Mouse (Mus musculus): ENCODE measurements at regions not wholly inside any gene's neighbourhood (a gene's known extent, or its start where the extent isn't known, plus 50 kb on each side); places are given as distances from the start of the nearest gene placed in this dataset.
A peak's percentile ranks its signal among the peaks of the same experiment; 100 is the strongest.

- Histone ChIP-seq H3K4me2 (replicated peaks) (0 out of 2 replicates have a peak overlapping the region, but pooled peaks have one; percentile 4), H3K36me3 (no peaks in the 10 kb centered on the region), H3K4me3 (no peak overlapping the region), H3K9ac (no peak overlapping the region), H3K27me3 (peaks cover 2% of the 10 kb centered on the region; the same call in 1 of the 2 replicates), H3K4me1 (peaks cover 30% of the 10 kb centered on the region), H3K27ac (peak overlapping the region; percentile 28; the same call in 1 of the 2 replicates), H3K9me3 (no peaks in the 10 kb centered on the region)
- ATAC-seq (ENCODE audit: low FRiP score, low read depth) = 0 out of 2 replicates have a peak, but pooled peaks have one; percentile 15
- 15% methylated on average over 4 of the region's 4 CpGs for WGBS
These were observed 171.5 kb downstream of the Sox9 start for GRCm38 (mm10) chr11:112953491-112953890.

GRCm38 (mm10) chr11:112956748-112957440 is 174.9 kb downstream of the Sox9 start:
- ATAC-seq (ENCODE audit: low FRiP score, low read depth) = no peak
- H3K9me3 ChIP-seq = no peaks in the 10 kb centered on the region
- H3K27me3 ChIP-seq = peaks cover 4% of the 10 kb centered on the region; the same call in 1 of the 2 replicates
- H3K27ac ChIP-seq = no peak overlapping the region
- no peak overlapping the region for H3K4me3 ChIP-seq
- no peaks in the 10 kb centered on the region for H3K36me3 ChIP-seq
- no peak overlapping the region for H3K4me2 ChIP-seq (replicated peaks)
- 61% methylated on average over 5 of the region's 5 CpGs for WGBS
- H3K9ac ChIP-seq = no peak overlapping the region
- peaks cover 36% of the 10 kb centered on the region for H3K4me1 ChIP-seq

DNA sequence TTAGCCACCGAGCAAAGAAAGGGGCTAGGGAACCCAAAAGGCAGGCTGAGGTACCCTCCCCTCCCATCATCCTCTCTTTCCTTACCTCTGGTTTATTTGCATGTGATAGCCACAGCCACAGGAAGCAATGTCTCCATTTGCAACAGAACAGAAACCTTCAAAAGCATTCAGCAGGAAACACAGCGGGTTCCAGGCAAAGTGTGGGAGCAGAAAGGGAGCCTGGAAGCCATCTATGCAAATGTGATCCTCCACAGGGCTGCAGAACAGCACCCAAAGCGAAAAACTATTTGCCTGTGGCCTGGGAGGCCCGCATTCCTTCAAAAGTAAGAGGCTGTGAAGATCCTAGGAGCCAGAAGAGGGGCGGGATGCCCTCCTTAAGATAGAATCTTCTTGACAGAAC is 177.6 kb downstream of the Sox9 start:
- H3K27me3 ChIP-seq = peaks cover 4% of the 10 kb centered on the region; the same call in 1 of the 2 replicates
- WGBS = 13% methylated on average over 5 of the region's 5 CpGs
- H3K36me3 ChIP-seq = no peaks in the 10 kb centered on the region
- no peak overlapping the region for H3K4me3 ChIP-seq
- no peak for ATAC-seq (ENCODE audit: low FRiP score, low read depth)
- H3K27ac ChIP-seq = no peak overlapping the region
- no peak overlapping the region for H3K4me2 ChIP-seq (replicated peaks)
- peaks cover 19% of the 10 kb centered on the region for H3K4me1 ChIP-seq
- no peak overlapping the region for H3K9ac ChIP-seq
- no peaks in the 10 kb centered on the region for H3K9me3 ChIP-seq

- H3K9ac ChIP-seq = no peak overlapping the region
- no peak overlapping the region for H3K4me3 ChIP-seq
- peaks cover 18% of the 10 kb centered on the region for H3K4me1 ChIP-seq
- ATAC-seq (ENCODE audit: low FRiP score, low read depth) = no peak
- no peak overlapping the region for H3K4me2 ChIP-seq (replicated peaks)
- no peaks in the 10 kb centered on the region for H3K36me3 ChIP-seq
- no peaks in the 10 kb centered on the region for H3K9me3 ChIP-seq
- no peaks in the 10 kb centered on the region for H3K27me3 ChIP-seq
- no peak overlapping the region for H3K27ac ChIP-seq
- WGBS = 62% methylated on average over 8 of the region's 8 CpGs
These were observed 191.3 kb downstream of the Sox9 start for GRCm38 (mm10) chr11:112973286-112973685.

- no peak overlapping the region for H3K9ac ChIP-seq
- H3K27ac ChIP-seq = no peak overlapping the region
- no peaks in the 10 kb centered on the region for H3K27me3 ChIP-seq
- no peaks in the 10 kb centered on the region for H3K36me3 ChIP-seq
- WGBS = 88% methylated on average over 7 of the region's 7 CpGs
- ATAC-seq (ENCODE audit: low FRiP score, low read depth) = no peak
- H3K4me3 ChIP-seq = no peak overlapping the region
- no peaks in the 10 kb centered on the region for H3K9me3 ChIP-seq
- peaks cover 28% of the 10 kb centered on the region for H3K4me1 ChIP-seq
- H3K4me2 ChIP-seq (replicated peaks) = no peak overlapping the region
These were observed 192.9 kb downstream of the Sox9 start for GRCm38 (mm10) chr11:112974893-112975292.

GRCm38 (mm10) chr11:112976914-112977785 is 195.1 kb downstream of the Sox9 start:
- Histone ChIP-seq H3K27ac (peak overlapping the region; percentile 44; the same call in 1 of the 2 replicates), H3K4me3 (no peak overlapping the region), H3K9me3 (no peaks in the 10 kb centered on the region), H3K36me3 (no peaks in the 10 kb centered on the region), H3K27me3 (no peaks in the 10 kb centered on the region), H3K4me2 (replicated peaks) (0 out of 2 replicates have a peak overlapping the region, but pooled peaks have one; percentile 3), H3K9ac (no peak overlapping the region), H3K4me1 (peaks cover 32% of the 10 kb centered on the region)
- ATAC-seq (ENCODE audit: low FRiP score, low read depth) = peak; percentile 68; the same call in 1 of the 2 replicates
- WGBS = 9% methylated on average over 12 of the region's 12 CpGs

GRCm38 (mm10) chr11:112978884-112979283 is 196.9 kb downstream of the Sox9 start:
- no peaks in the 10 kb centered on the region for H3K27me3 ChIP-seq
- H3K36me3 ChIP-seq = no peaks in the 10 kb centered on the region
- H3K9ac ChIP-seq = no peak overlapping the region
- no peak overlapping the region for H3K4me2 ChIP-seq (replicated peaks)
- 38% methylated on average over 6 of the region's 6 CpGs for WGBS
- H3K9me3 ChIP-seq = no peaks in the 10 kb centered on the region
- H3K4me1 ChIP-seq = peaks cover 47% of the 10 kb centered on the region
- no peak for ATAC-seq (ENCODE audit: low FRiP score, low read depth)
- H3K27ac ChIP-seq = peak overlapping the region; percentile 44; the same call in 1 of the 2 replicates
- no peak overlapping the region for H3K4me3 ChIP-seq

GRCm38 (mm10) chr11:112979413-112979812 is 197.4 kb downstream of the Sox9 start:
- no peaks in the 10 kb centered on the region for H3K9me3 ChIP-seq
- H3K4me2 ChIP-seq (replicated peaks) = no peak overlapping the region
- WGBS = 71% methylated on average over 10 of the region's 10 CpGs
- ATAC-seq (ENCODE audit: low FRiP score, low read depth) = no peak
- H3K27ac ChIP-seq = no peak overlapping the region
- H3K4me3 ChIP-seq = no peak overlapping the region
- H3K36me3 ChIP-seq = no peaks in the 10 kb centered on the region
- H3K4me1 ChIP-seq = peaks cover 47% of the 10 kb centered on the region
- no peak overlapping the region for H3K9ac ChIP-seq
- H3K27me3 ChIP-seq = no peaks in the 10 kb centered on the region

DNA sequence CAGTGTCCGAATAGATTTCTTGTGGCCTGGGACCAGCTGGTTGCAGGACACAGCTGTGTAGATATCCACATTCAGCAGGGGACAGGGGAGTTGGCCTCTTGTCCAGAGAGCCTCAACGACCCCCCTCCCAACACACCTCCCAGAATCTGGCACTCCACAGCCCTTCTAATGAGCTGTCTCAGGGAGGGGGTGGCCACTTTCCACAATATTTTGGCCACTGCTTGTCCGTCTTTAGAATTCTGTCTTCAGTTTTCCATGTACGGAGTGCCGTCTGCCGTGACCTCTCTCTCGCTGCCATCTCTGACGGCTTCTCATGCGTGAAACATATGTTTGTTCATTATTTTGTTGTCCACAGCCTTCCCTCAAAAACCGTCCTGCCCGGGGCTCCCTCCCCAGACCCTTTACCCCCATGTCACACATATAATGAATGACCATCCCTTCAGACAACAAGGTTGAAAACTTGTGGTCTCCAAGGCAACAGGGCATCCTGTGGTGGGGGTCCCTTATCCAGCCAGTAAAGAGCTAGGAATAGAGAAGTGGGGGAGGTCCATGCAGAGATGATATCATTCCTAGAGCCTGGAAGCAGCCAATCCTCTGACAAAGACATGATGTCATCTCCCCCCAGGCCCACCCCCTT is 200.3 kb downstream of the Sox9 start:
- peaks cover 54% of the 10 kb centered on the region for H3K4me1 ChIP-seq
- no peak for ATAC-seq (ENCODE audit: low FRiP score, low read depth)
- no peaks in the 10 kb centered on the region for H3K27me3 ChIP-seq
- no peaks in the 10 kb centered on the region for H3K36me3 ChIP-seq
- H3K9ac ChIP-seq = no peak overlapping the region
- WGBS = 58% methylated on average over 11 of the region's 11 CpGs
- H3K9me3 ChIP-seq = no peaks in the 10 kb centered on the region
- H3K4me2 ChIP-seq (replicated peaks) = no peak overlapping the region
- no peak overlapping the region for H3K4me3 ChIP-seq
- H3K27ac ChIP-seq = no peak overlapping the region

DNA sequence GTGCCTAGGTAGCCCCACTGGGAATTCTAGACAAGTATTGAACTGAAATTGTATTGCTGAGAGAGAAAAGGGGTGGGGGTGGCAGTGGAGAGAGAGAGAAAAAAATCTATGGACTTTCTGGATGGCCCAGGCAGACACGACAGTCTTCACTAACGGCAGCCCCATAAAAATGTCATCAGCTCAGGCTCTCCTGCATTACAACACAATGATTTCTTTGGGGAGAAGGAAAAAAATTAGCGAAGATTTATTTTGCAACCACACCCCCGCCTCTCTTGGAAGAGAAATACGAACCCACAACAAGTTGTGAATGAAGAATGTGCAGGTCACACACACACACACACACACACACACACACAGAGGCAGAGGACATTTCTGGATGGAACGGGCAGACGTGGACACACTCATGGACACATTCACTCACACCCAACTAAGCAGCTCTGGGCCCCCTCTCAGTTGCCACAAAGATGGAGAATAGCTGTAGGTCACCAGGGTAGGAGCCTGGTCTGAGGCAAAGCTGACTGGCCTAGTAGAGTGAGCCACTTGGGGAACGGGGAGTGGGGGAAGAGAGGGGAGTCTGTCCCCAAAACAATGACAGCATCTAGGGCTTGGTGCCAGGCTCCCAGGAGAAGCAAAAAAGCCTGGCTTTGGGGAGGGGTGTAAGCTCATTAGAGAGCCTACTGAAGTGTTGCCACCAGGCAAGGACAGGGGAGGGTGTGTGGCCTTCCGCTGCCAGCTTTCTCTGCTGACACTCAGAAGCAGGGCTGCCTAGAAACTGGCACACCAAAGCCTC is 201.0 kb downstream of the Sox9 start:
- 0 out of 2 replicates have a peak, but pooled peaks have one; percentile 37 for ATAC-seq (ENCODE audit: low FRiP score, low read depth)
- Histone ChIP-seq H3K4me2 (replicated peaks) (no peak overlapping the region), H3K36me3 (no peaks in the 10 kb centered on the region), H3K27me3 (no peaks in the 10 kb centered on the region), H3K9ac (no peak overlapping the region), H3K4me1 (peaks cover 54% of the 10 kb centered on the region), H3K27ac (no peak overlapping the region), H3K4me3 (no peak overlapping the region), H3K9me3 (no peaks in the 10 kb centered on the region)
- 36% methylated on average over 9 of the region's 9 CpGs for WGBS

GRCm38 (mm10) chr11:112986029-112986573 is 204.1 kb downstream of the Sox9 start:
- no peak overlapping the region for H3K4me3 ChIP-seq
- H3K9ac ChIP-seq = no peak overlapping the region
- no peak overlapping the region for H3K4me2 ChIP-seq (replicated peaks)
- WGBS = 62% methylated on average over 9 of the region's 9 CpGs
- peak overlapping the region; percentile 28; the same call in 1 of the 2 replicates for H3K27ac ChIP-seq
- no peaks in the 10 kb centered on the region for H3K36me3 ChIP-seq
- H3K4me1 ChIP-seq = peaks cover 69% of the 10 kb centered on the region
- no peaks in the 10 kb centered on the region; the same call in 1 of the 2 replicates for H3K27me3 ChIP-seq
- ATAC-seq (ENCODE audit: low FRiP score, low read depth) = no peak
- H3K9me3 ChIP-seq = no peaks in the 10 kb centered on the region
